Mouse (Mus musculus) MEL-GATA-1-ER (cell line): ENCODE measurements around the gene Cfhr1.

Experiments
- DNase-seq: peaks from one replicate; pipeline ENCODE4 v3.0.0-alpha.2; 2012; ENCODE audit warnings: low read depth; ENCODE audit errors: extremely low read depth

Cfhr1 gene

GRCm38 (mm10) chr1:139560024-139560423, at the start of gene Cfhr1:
Gene Cfhr1 (minus strand): TSS chr1:139560272.
- DNase-seq = no peak

DNA sequence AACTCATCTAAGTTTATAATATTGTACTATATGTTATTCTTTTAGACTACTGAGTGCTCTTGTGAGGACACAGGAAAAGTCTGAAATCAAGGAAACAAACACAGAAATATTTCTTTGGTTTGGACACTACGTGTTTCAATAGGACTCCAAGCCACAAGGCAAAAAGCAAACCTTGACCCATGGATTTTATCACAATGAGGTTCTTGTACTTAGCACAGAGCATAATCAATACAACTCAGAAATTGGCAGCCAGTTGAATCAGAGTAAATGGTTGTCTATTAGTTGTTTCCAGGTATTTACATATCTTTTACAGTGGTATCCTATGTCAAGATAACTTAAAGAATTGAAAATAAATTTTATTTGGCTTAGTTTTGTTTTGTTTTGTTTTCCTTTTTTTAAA, 8.8 kb downstream of the Cfhr1 start:
- DNase-seq = no peak

- DNase-seq = no peak
Measured at GRCm38 (mm10) chr1:139548536-139548935, 11.5 kb downstream of the Cfhr1 start.

- no peak for DNase-seq
Measured at GRCm38 (mm10) chr1:139514556-139514955, 45.5 kb downstream of the Cfhr1 start.

DNA sequence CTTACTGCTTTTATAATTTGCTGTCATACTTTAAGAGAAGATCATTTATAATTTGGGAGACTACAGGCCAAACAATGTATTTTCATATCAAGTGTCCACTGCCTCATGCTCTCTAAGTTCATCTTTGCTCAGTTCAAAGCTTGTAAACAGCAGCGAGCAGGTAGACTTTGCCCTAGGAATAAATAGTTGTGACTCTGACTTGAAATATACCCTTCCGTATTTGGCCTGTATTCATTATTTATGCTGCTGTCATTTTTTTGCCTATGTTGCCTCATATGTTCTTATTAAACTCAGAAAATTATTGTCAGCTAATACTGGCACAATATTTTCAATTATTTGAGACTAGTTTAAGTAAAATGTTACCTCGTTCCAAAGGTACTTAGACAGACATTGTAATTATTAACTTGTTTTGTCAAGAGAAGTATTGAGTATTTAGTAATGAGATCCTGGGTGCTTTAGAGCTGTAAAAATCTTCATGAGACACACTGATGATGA, 58.8 kb downstream of the Cfhr1 start, which contains the start of gene F13b:
Gene F13b, plus strand, starts transcription at position 445 of the 495 bp plus-strand sequence.
- DNase-seq = no peak

- no peak for DNase-seq
Measured at GRCm38 (mm10) chr1:139499751-139500150, 60.3 kb downstream of the Cfhr1 start.
